Mouse (Mus musculus): Measurements from ENCODE around the gene Plpp3. TPM values are rescaled to one million over a fixed set of nuclear protein-coding genes. Genes with fewer than 3 reads are reported as not detected.

The Plpp3 gene
- total and polyA plus RNA-seq, 3 experiments = not detected

DNA sequence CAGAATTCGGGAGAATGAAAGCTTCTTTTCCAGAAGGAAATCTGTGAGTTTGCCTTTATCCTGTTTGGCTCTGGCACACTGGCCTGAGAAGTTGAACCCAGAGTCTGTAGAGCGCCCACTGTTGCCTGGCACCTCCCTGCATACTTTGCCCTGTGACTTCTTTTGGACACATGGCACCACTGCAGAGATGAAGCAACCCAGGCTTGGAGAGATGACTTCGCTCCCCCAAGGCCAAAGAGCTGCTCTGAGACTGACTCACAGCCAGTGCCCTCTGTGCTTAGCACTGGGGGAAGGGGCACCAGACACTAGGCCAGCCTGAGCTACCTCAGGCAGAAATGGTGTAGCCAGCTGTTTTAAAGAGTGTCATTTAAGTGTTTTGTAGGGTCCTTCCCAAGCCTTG, 63.7 kb downstream of the Plpp3 start:
- Histone ChIP-seq H3K27ac (ENCODE audit: control insufficient read depth, low read depth, low read length) (no peak overlapping the region), H3K9ac (ENCODE audit: control insufficient read depth, low read depth, low read length, poor library complexity, severe bottlenecking) (no peak overlapping the region), H3K79me2 (ENCODE audit: control insufficient read depth, insufficient read depth, low read length, poor library complexity) (no peaks in the 10 kb centered on the region), H3K4me3 (ENCODE audit: control insufficient read depth in 1 of 2, insufficient read depth in 1 of 2, low read depth in 2 of 2, low read length in 2 of 2) (no peak overlapping the region), H3K9me3 (replicated peaks; ENCODE audit: insufficient read depth, low read length) (no peaks in the 10 kb centered on the region), H3K4me1 (ENCODE audit: control insufficient read depth in 1 of 2, insufficient read depth in 2 of 2, low read length in 2 of 2) (peaks cover 13 to 17% of the 10 kb centered on the region in 2 experiments), H3K27me3 (ENCODE audit: control insufficient read depth in 1 of 2, insufficient read depth in 2 of 2, low read length in 2 of 2) (no peaks in the 10 kb centered on the region), H3K36me3 (ENCODE audit: control insufficient read depth in 1 of 2, insufficient read depth in 2 of 2, low read length in 2 of 2) (peaks cover 0 to 10% of the 10 kb centered on the region in 2 experiments; a peak in 2 of 4 replicates)
- no peak for DNase-seq (ENCODE audit: low read depth, low spot score)
- TF ChIP-seq MEF2A (IDR thresholded peaks at IDR 0.05; ENCODE audit: extremely low read depth, insufficient replicate concordance, low read depth, low read length, poor library complexity, severe bottlenecking) (no peak), MYC (IDR thresholded peaks at IDR 0.05; ENCODE audit: low read depth, low read length) (no peak), ELF1 (IDR thresholded peaks at IDR 0.05; ENCODE audit: low read depth, low read length) (no peak), USF1 (IDR thresholded peaks at IDR 0.05; ENCODE audit: low read depth, low read length) (no peak), TCF12 (IDR thresholded peaks at IDR 0.05; ENCODE audit: low read depth, low read length) (no peak), HCFC1 (IDR thresholded peaks at IDR 0.05; ENCODE audit: low read depth, low read length) (no peak), BHLHE40 (IDR thresholded peaks at IDR 0.05; ENCODE audit: borderline replicate concordance, low read depth, low read length) (no peak), POLR2A (IDR thresholded peaks at IDR 0.05; ENCODE audit: control insufficient read depth in 1 of 2, insufficient read depth in 1 of 2, low read depth in 1 of 2, low read length in 2 of 2, poor library complexity in 1 of 2) (no peak), RAD21 (IDR thresholded peaks at IDR 0.05; ENCODE audit: low read depth, low read length) (no peak)

DNA sequence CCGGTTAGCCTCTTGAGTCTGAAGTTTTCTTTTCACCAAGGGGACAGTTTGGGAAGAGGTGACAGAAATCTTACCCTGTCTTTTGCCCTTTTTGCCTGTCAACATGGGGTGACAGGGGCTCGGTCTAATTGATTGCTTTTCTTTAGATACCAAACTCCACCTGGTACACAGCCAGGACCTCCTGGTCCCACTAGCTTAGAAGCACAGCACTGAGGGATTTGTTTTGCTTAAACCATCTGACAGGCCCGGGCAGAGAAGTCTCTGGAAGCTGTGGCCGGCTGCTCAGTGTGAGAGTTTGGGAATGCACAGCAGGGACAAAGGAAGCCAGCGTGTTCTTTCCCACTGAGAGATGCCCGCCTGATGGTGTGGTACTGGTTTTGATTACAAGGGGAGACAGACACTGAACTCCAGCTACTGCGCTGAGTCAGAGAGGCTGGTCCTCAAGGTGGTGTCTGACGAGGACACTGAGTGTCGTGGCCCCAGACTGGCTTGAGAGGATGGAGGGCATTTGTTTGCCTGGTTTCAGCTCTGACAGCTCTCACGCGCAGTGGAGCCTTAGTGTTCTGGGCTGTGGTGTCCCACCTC, 64.2 kb downstream of the Plpp3 start:
- Histone ChIP-seq H3K4me3 (ENCODE audit: control insufficient read depth in 1 of 2, insufficient read depth in 1 of 2, low read depth in 2 of 2, low read length in 2 of 2) (no peak overlapping the region), H3K27ac (ENCODE audit: control insufficient read depth, low read depth, low read length) (no peak overlapping the region), H3K27me3 (ENCODE audit: control insufficient read depth in 1 of 2, insufficient read depth in 2 of 2, low read length in 2 of 2) (no peaks in the 10 kb centered on the region), H3K36me3 (ENCODE audit: control insufficient read depth in 1 of 2, insufficient read depth in 2 of 2, low read length in 2 of 2) (peaks cover 0 to 13% of the 10 kb centered on the region in 2 experiments; a peak in 2 of 4 replicates), H3K9ac (ENCODE audit: control insufficient read depth, low read depth, low read length, poor library complexity, severe bottlenecking) (no peak overlapping the region), H3K79me2 (ENCODE audit: control insufficient read depth, insufficient read depth, low read length, poor library complexity) (no peaks in the 10 kb centered on the region), H3K4me1 (ENCODE audit: control insufficient read depth in 1 of 2, insufficient read depth in 2 of 2, low read length in 2 of 2) (peaks cover 16 to 22% of the 10 kb centered on the region in 2 experiments), H3K9me3 (replicated peaks; ENCODE audit: insufficient read depth, low read length) (no peaks in the 10 kb centered on the region)
- TF ChIP-seq JUND (IDR thresholded peaks at IDR 0.05; ENCODE audit: low read depth, low read length) = no peak
- TF ChIP-seq POLR2AphosphoS2 (IDR thresholded peaks at IDR 0.05; ENCODE audit: low read length) = no peak
- TF ChIP-seq TAL1 (IDR thresholded peaks at IDR 0.05; ENCODE audit: low read length) = no peak
- no peak for TF ChIP-seq MAX (IDR thresholded peaks at IDR 0.05; ENCODE audit: low read length)
- no peak for TF ChIP-seq MAZ (IDR thresholded peaks at IDR 0.05; ENCODE audit: low read depth, low read length)
- no peak for TF ChIP-seq USF2 (IDR thresholded peaks at IDR 0.05; ENCODE audit: borderline replicate concordance in 1 of 2, insufficient read depth in 1 of 2, low read depth in 1 of 2, low read length in 2 of 2)
- TF ChIP-seq ELF1 (IDR thresholded peaks at IDR 0.05; ENCODE audit: low read depth, low read length) = no peak
- TF ChIP-seq BHLHE40 (IDR thresholded peaks at IDR 0.05; ENCODE audit: borderline replicate concordance, low read depth, low read length) = no peak
- no peak for TF ChIP-seq GABPA (IDR thresholded peaks at IDR 0.05; ENCODE audit: low read depth, low read length)
- TF ChIP-seq RCOR1 (IDR thresholded peaks at IDR 0.05; ENCODE audit: low read depth, low read length) = no peak
- no peak for TF ChIP-seq CHD1 (IDR thresholded peaks at IDR 0.05; ENCODE audit: low read depth, low read length)
- no peak for DNase-seq (ENCODE audit: low read depth, low spot score)
